Mouse (Mus musculus) kidney, adult 2 months (tissue): ENCODE results near the gene Ecm2. TPM values are rescaled to one million over a fixed set of nuclear protein-coding genes. Genes with fewer than 3 reads are reported as not detected.
A peak's percentile ranks its signal among the peaks of the same experiment; 100 is the strongest.

Source experiments
- DNase-seq: peaks from one replicate; pipeline ENCODE4 v3.0.0; 2021
- H3K27ac ChIP-seq: fragments of 200-500 bp; 2 replicates; pipeline ENCODE4 v1.5.1; 2012; ENCODE audit warnings: low read depth, low read length, control low read depth, inconsistent platforms; ENCODE audit not compliant: insufficient read depth
- H3K27me3 ChIP-seq: fragments of 200-500 bp; replicated peaks from 2 replicates; pipeline ENCODE4 v1.6.1; 2012; ENCODE audit warnings: mild to moderate bottlenecking, moderate library complexity, low read length, inconsistent platforms; ENCODE audit not compliant: control insufficient read depth, insufficient read depth
- H3K36me3 ChIP-seq: fragments of 200-500 bp; 2 replicates; pipeline ENCODE4 v1.6.1; 2012; ENCODE audit warnings: mild to moderate bottlenecking, moderate library complexity, low read length, inconsistent platforms; ENCODE audit not compliant: control insufficient read depth, insufficient read depth
- H3K4me1 ChIP-seq: fragments of 200-500 bp; 2 replicates; pipeline ENCODE4 v1.6.1; 2011; ENCODE audit warnings: low read length; ENCODE audit not compliant: control insufficient read depth, insufficient read depth
- H3K4me3 ChIP-seq: fragments of 200-500 bp; 2 replicates; pipeline ENCODE4 v1.5.1; 2011; ENCODE audit warnings: mild to moderate bottlenecking, low read depth, low read length, control low read depth; ENCODE audit not compliant: insufficient read depth
- CTCF ChIP-seq: fragments of 200-500 bp; conservative IDR thresholded peaks from 2 replicates; pipeline ENCODE4 v1.5.1; 2011; ENCODE audit warnings: low read depth, mild to moderate bottlenecking, control low read depth, low read length, moderate library complexity, mixed read lengths; ENCODE audit not compliant: insufficient read depth, insufficient read length
- POLR2A ChIP-seq: fragments of 200-500 bp; IDR thresholded peaks from one replicate; pipeline ENCODE4 v1.6.1; 2011; ENCODE audit warnings: low read depth, low read length, control low read depth
- WGBS: fragments of 180-500 bp; shearing (Covaris S2); methylation state at CpG from one replicate; pipeline ENCODE4 v1.1.7; 2018; 5-methylcytosine and 5-hydroxymethylcytosine counted together
- polyA plus RNA-seq: library from polyadenylated mRNA; depleted of rRNA; stranded (reverse); fragments of >200 nt; gene quantifications from 2 replicates; pipeline ENCODE4 v1.2.3, GENCODE M21; 2012

Ecm2 gene
- polyA plus RNA-seq, 1 experiment: 3.0 TPM

GRCm38 (mm10) chr13:49546517-49546916 is 41.9 kb downstream of the Ecm2 start:
- H3K4me3 ChIP-seq: no peak overlapping the region
- no peaks in the 10 kb centered on the region for H3K36me3 ChIP-seq
- no peaks in the 10 kb centered on the region for H3K4me1 ChIP-seq
- no peaks in the 10 kb centered on the region for H3K27me3 ChIP-seq
- 78% methylated on average over 1 of the region's 1 CpGs for WGBS
- peak overlapping the region; percentile 9; the same call in 1 of the 2 replicates for H3K27ac ChIP-seq
- TF ChIP-seq POLR2A (no peak), CTCF (no peak)
- peak; percentile 41 for DNase-seq

- Histone ChIP-seq H3K27me3 (no peaks in the 10 kb centered on the region), H3K4me1 (no peaks in the 10 kb centered on the region), H3K36me3 (no peaks in the 10 kb centered on the region), H3K27ac (no peak overlapping the region), H3K4me3 (no peak overlapping the region)
- 62% methylated on average over 1 of the region's 1 CpGs for WGBS
- TF ChIP-seq POLR2A (no peak), CTCF (no peak)
- DNase-seq: no peak
Observed at GRCm38 (mm10) chr13:49547563-49548150, 43.0 kb downstream of the Ecm2 start.

GRCm38 (mm10) chr13:49549616-49550015 is 45.0 kb downstream of the Ecm2 start:
- 93% methylated on average over 3 of the region's 3 CpGs for WGBS
- no peak overlapping the region for H3K27ac ChIP-seq
- no peaks in the 10 kb centered on the region for H3K36me3 ChIP-seq
- DNase-seq: no peak
- no peak for TF ChIP-seq POLR2A
- TF ChIP-seq CTCF: no peak
- H3K4me3 ChIP-seq: no peak overlapping the region
- no peaks in the 10 kb centered on the region for H3K27me3 ChIP-seq
- H3K4me1 ChIP-seq: no peaks in the 10 kb centered on the region

- Histone ChIP-seq H3K4me1 (no peaks in the 10 kb centered on the region), H3K27ac (no peak overlapping the region), H3K36me3 (no peaks in the 10 kb centered on the region), H3K27me3 (no peaks in the 10 kb centered on the region), H3K4me3 (no peak overlapping the region)
- WGBS: 93% methylated on average over 5 of the region's 5 CpGs
- no peak for DNase-seq
- TF ChIP-seq POLR2A (no peak), CTCF (no peak)
Observed at GRCm38 (mm10) chr13:49554519-49554918, 49.9 kb downstream of the Ecm2 start.

- DNase-seq: no peak
- no peak for TF ChIP-seq CTCF
- no peak for TF ChIP-seq POLR2A
Observed at GRCm38 (mm10) chr13:49556203-49556602, 51.6 kb downstream of the Ecm2 start.

GRCm38 (mm10) chr13:49556924-49557323 is 52.3 kb downstream of the Ecm2 start:
- H3K27me3 ChIP-seq: no peaks in the 10 kb centered on the region
- H3K27ac ChIP-seq: no peak overlapping the region
- DNase-seq: no peak
- TF ChIP-seq CTCF (no peak), POLR2A (no peak)
- H3K4me3 ChIP-seq: no peak overlapping the region
- no peaks in the 10 kb centered on the region for H3K36me3 ChIP-seq
- no peaks in the 10 kb centered on the region for H3K4me1 ChIP-seq
- 73% methylated on average over 1 of the region's 1 CpGs for WGBS

More at GRCm38 (mm10) chr13:49556203-49556602, 51.6 kb downstream of the Ecm2 start:
- 77% methylated on average over 1 of the region's 1 CpGs for WGBS
- H3K36me3 ChIP-seq: no peaks in the 10 kb centered on the region
- no peaks in the 10 kb centered on the region for H3K27me3 ChIP-seq
- H3K4me3 ChIP-seq: no peak overlapping the region
- no peak overlapping the region for H3K27ac ChIP-seq
- no peaks in the 10 kb centered on the region for H3K4me1 ChIP-seq

- WGBS: 47% methylated on average over 2 of the region's 2 CpGs
- H3K4me3 ChIP-seq: no peak overlapping the region
- DNase-seq: peak; percentile 58
- no peaks in the 10 kb centered on the region for H3K27me3 ChIP-seq
- no peaks in the 10 kb centered on the region for H3K4me1 ChIP-seq
- TF ChIP-seq POLR2A (no peak), CTCF (peak; percentile 77)
- no peak overlapping the region for H3K27ac ChIP-seq
- H3K36me3 ChIP-seq: no peaks in the 10 kb centered on the region
Observed at GRCm38 (mm10) chr13:49559185-49559584, 54.6 kb downstream of the Ecm2 start.

GRCm38 (mm10) chr13:49560886-49561285 is 56.3 kb downstream of the Ecm2 start:
- WGBS: 64% methylated on average over 2 of the region's 2 CpGs
- H3K4me1 ChIP-seq: no peaks in the 10 kb centered on the region
- no peaks in the 10 kb centered on the region for H3K36me3 ChIP-seq
- H3K27ac ChIP-seq: no peak overlapping the region
- H3K27me3 ChIP-seq: no peaks in the 10 kb centered on the region
- TF ChIP-seq CTCF (no peak), POLR2A (no peak)
- DNase-seq: no peak
- no peak overlapping the region for H3K4me3 ChIP-seq
